Mouse (Mus musculus) MEL-GATA-1-ER (cell line): Measurements from ENCODE around the gene Psrc1.
A peak's percentile ranks its signal among the peaks of the same experiment; 100 is the strongest.

Source experiments
- DNase-seq: peaks from one replicate; pipeline ENCODE4 v3.0.0-alpha.2; 2012; ENCODE audit warnings: low read depth; ENCODE audit errors: extremely low read depth

Psrc1 gene

DNA sequence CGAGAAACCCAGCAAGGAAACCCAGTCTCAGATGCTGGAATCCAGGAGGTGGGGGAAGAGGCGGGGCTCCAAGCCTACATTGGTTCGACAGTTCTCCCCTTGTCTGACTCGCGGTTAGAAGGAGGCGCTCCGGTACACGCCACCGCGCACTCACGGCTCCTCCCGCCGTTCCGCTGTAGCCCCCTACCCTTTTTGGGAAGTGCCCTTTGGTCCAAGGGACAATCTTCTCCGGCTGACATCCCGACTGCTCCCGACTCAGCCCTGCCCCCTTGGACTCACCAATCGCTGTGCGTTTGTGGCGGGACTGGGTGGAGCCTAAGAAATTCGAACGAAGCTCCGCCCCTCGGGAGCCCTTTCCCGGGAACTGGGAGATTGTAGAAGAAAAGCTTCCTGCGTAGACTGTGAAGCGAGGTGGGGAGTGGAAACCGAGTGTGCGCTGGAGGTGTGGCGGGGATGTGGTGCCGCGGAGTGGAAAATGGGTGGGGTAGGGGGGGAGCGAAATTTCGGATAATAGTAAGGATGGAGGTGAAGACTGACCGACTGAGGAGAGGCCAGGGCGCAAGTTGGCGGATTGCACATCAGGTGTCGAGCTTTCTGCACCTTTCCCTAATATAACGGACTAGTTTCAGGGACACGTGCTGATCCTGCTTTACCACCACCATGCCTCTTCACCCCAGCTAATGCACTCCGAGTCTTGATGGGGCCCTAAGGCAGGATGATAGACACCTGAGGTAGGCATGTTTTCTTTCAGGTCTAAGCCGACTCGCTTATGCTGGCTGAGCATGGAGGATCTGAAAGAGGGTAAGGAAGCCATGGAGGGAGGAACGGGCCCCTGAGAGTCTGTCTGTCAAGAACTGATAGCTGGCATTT lies at the start of gene Psrc1:
Gene Psrc1 (plus strand): TSS at position 355 of the 870 bp plus-strand sequence.
- peak; percentile 81 for DNase-seq

- DNase-seq: no peak
These were observed 46.8 kb upstream of the Psrc1 start for GRCm38 (mm10) chr3:108336878-108337277.

- DNase-seq: no peak
These were observed 42.6 kb upstream of the Psrc1 start for GRCm38 (mm10) chr3:108341040-108341439.

DNA sequence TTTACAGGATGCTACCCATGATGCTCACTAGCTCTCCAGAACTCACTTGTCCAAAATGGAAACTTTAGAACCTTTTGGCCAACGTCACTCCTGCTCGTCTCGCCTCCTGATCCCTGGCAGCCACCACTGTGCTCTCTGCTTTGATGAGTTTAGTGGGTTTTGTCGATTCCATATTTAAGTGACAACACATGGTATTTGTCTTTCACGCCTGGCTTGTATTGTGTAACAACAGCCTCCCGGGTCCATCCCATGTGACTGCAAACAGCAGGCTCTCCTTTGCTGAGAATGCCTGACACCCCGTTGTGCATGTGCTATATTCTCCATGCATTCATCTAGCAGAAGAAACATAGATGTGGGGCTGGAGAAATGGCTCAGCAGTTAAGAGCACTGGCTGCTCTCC lies 41.5 kb upstream of the Psrc1 start:
- no peak for DNase-seq

DNA sequence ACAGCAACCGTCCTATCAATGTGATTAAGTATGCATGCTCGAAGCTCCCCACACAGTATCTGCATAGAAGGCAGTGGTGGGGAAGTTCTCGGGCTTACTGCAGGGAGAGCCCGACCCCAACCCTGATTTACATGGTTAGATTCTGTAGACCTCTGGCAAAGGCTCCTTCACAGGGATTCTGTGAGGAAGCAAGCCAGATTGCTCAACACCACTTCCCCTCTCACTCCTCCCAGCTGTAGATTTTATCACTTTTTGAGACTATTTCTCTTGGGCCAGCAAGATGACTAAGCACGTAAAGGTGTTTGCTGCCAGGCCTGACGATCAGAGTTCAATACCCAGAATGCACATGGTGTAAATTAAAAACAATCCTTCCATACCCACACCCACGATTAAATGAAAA lies 37.8 kb upstream of the Psrc1 start:
- no peak for DNase-seq

- no peak for DNase-seq
These were observed 35.3 kb upstream of the Psrc1 start for GRCm38 (mm10) chr3:108348376-108348775.

GRCm38 (mm10) chr3:108355245-108355644 lies 28.4 kb upstream of the Psrc1 start:
- DNase-seq: no peak

DNA sequence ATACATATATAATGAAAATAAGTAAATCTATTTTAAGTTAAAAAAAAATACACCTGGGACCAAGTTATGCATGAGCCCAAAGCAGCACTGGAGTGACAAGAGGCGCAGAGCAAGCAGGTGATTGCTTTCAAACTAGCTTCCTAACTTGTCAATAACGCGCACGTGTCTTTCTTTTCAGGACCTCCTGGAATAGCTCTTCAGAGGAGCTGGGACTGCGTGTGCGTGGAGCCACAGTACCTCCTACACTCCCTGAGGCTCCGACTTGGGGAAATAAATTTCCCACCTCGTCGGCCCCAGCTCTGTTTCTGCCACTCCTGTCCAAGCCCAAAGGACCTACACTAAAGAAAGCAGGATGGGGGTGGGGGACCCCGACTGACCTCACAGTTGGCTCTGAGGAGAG lies 26.6 kb upstream of the Psrc1 start:
- no peak for DNase-seq

DNA sequence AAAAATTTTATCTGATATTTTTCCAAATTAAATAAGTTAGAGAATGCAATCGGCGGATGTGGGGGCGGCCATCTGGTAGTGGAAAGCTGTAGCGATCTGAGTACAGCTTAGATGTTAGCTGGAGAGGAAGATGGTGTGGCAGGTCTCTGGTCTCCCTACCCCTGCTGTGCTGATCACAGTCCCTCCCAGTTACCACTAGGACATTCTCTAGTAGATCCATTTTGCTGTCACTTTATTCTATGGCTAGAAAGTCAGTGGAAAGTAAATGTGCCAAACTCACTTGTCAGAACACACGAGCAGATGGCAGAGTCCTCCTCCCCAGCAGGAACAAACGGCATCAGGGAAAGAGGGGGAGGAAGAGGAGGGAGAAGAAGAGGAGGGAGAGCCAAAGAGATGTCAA lies 25.2 kb upstream of the Psrc1 start:
- DNase-seq: no peak

DNA sequence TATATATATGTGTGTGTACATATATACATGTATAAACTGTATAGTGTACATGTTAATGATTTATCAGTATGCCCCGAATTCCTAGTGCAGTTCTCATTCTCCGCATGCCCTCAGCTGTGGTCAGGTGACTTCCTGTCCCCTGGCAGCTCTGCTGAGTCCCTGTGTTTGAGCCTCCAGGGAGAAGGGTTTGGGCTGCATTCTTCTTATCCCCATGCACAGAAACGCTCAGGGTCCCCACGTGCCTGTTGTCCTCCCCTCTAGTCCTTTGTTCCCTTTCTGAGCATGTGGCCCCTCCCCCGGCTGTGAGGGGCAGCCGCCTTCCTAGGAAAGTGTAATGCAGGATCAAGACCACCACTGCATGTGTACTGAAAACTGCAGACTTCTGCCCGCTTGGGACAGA lies 22.7 kb upstream of the Psrc1 start:
- DNase-seq: no peak

GRCm38 (mm10) chr3:108363626-108364025 lies 20.0 kb upstream of the Psrc1 start:
- DNase-seq: no peak

DNA sequence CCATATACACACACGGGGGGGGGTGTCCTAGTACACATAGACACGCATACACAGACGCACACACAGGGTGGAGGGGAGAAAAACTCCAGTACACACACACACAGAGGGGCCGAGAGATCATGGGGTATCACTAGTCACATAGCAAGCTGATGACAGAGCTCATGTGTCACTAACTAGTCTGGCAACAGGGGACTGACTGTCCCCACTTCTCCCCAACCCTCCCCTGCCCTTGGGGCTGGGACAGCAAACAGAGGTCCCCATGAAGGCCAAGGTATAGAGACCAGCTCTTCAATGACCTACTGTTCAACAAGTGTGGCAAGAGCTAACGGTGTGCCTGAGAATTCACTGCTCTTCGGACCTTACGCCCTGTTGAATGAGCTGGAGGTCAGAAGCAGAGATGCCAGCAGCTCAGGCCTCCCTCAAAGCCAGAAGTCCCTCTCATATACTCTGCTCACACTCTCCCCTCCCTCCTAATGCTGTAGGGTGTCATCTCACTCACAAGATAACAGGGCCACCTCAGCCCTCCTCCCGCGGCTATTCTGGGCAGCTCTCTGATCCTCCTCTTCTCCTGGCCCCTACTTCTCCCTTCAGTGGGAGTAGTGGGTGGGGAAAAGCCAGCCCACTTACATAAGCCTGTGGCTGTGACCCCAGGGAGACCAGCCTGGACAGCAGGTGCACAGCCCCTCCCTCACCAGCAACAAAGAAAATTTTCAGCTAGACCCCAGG lies 19.2 kb upstream of the Psrc1 start, which contains the start of gene Mybphl:
Gene Mybphl (plus strand): TSS at position 642 of the 726 bp plus-strand sequence.
- no peak for DNase-seq

GRCm38 (mm10) chr3:108367173-108367572 lies 16.5 kb upstream of the Psrc1 start:
- DNase-seq: no peak

DNA sequence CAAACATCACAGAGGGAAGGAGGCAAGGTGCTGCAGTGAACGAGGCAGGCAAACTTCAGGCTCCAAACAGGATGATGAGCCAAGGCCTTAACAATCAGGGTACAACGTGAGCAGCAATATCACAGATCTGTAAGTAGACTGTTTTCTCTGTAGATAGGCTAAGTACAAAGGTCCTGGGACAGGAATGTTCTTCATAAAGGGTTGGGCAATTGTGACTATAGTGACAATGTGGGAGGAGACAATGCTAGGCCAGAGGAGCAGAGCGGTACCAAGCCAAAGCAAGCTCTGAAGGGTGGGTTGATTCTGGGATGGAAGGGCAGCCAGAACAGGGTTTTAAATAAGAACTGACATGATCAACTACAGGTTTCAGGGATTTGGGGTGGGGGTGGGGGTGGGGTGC lies 15.8 kb upstream of the Psrc1 start:
- no peak for DNase-seq

DNA sequence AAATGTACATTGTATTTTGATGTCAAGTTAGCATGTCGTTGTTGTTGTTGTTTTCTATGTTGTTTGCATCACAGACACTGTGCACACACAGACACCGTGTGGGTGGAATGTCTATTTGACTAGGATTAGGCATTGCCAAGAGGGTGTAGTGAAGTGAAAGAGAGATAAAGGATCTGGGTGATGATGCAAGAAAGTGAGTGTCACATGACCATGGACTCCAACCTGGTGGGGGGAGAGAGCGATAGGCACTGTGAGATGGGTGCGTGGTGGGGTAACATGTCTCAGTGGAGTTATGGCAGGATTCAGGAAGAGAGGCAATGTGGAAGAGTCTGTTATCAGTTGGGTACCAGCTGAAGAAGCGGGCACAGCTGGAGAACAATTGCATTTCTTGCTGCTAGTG lies 14.9 kb upstream of the Psrc1 start:
- no peak for DNase-seq

GRCm38 (mm10) chr3:108372274-108372673 lies 11.4 kb upstream of the Psrc1 start:
- no peak for DNase-seq

GRCm38 (mm10) chr3:108372691-108373090 lies 10.9 kb upstream of the Psrc1 start:
- no peak for DNase-seq

DNA sequence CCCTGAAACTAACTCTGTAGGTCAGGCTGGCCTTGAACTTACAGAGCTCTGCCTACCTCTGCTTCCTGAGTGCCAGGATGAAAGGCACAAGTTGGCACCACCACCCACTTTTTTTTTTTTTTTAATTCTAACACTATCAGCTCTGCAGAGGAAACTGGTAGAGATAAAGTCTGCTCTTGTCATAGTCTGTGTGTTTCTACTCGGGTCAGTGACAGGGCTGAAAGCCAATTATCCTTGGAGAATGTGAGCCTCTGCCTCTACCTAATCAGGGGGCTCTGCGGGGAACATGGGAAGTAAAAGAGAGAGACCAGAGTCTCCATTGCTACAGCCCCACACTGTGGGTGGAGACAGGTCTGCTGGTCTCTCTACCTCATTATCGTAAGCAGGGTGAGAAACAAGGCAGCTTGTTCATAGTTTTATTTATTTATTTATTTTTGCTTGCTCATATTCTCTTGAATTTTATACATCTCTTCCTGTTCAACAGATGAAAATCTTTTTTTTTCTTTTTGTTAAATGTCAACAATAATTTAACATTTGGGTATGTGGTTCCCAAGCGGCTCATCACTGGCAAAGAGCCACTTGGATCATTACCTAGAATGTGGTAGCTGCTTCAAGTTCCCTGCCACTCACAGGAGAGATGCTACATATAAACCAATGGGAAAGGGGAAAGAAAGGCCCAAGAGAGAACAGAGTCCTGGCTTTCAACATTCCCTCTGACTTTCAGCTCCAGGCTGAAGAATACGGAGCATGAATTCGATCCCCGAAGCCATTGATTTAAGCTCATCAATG lies 4.6 kb upstream of the Psrc1 start:
- no peak for DNase-seq

DNA sequence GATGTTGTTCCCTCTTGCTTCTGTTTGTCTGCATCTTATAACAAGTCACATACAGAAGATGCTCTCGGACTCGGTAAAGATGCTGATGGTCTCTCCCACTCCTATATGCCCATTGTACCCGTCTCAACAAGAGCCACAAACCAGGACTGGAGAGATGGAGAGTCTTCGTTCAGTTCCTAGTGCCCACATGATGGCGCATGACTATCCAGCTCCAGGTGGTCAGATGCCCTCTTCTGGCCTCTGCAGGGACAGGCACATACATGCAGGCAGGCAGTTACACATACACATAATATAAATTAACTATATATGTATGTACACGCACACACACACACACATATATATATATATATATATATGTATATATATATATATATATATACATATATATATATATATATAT lies 2.9 kb upstream of the Psrc1 start:
- DNase-seq: no peak

- no peak for DNase-seq
These were observed 1.4 kb upstream of the Psrc1 start for GRCm38 (mm10) chr3:108381945-108382875.

- DNase-seq: no peak
These were observed 786 bp downstream of the Psrc1 start for GRCm38 (mm10) chr3:108384425-108384824.
